Mouse (Mus musculus) CD4-positive, CD25-positive, alpha-beta regulatory T cell, adult 2 months (primary cell): ENCODE measurements around the gene Sept3.

Experiments used
- DNase-seq: peaks from one replicate; pipeline ENCODE4 v3.0.0-alpha.2; 2012; ENCODE audit warnings: low read depth, low spot score

Sept3 gene

DNA sequence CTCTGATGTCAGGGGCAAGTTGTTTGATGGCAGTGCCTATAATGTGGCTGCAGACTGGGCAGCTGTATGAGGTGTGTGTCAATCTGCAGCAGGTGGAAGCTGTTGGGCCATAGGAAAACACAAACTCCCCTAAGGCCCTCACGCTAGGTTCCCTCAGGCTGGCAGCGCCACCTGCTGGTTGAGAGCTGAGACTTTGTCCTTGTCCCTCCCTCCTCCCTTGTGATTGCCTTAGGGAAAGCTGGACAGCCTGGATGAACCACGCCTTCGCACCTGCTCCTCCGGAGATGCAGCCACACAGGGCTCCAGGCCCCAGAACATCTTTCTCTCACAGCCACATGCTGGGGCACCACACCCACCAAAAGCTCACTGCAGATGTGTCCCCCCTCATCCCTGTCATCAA lies 3.5 kb upstream of the Sept3 start:
- peak; percentile 76 for DNase-seq

DNA sequence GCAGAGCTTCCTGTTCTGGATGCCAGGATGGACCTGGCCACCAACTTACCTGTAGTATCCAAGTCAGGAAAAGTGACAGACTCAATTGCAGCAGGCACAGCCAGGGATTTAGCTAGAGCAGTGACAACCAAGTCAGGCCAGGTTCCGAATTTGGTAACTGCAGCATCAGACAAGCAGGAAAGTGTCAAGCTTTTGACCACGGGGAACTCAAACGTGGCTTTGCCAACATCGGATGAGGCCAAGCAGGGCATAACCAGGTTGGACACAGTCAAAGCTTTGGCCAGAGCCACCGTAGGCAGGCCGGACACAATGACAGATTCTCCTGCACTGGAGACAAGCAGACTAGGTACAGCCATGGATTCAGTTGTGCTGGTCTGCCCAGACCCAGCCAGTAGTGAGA lies 2.4 kb upstream of the Sept3 start:
- no peak for DNase-seq

DNA sequence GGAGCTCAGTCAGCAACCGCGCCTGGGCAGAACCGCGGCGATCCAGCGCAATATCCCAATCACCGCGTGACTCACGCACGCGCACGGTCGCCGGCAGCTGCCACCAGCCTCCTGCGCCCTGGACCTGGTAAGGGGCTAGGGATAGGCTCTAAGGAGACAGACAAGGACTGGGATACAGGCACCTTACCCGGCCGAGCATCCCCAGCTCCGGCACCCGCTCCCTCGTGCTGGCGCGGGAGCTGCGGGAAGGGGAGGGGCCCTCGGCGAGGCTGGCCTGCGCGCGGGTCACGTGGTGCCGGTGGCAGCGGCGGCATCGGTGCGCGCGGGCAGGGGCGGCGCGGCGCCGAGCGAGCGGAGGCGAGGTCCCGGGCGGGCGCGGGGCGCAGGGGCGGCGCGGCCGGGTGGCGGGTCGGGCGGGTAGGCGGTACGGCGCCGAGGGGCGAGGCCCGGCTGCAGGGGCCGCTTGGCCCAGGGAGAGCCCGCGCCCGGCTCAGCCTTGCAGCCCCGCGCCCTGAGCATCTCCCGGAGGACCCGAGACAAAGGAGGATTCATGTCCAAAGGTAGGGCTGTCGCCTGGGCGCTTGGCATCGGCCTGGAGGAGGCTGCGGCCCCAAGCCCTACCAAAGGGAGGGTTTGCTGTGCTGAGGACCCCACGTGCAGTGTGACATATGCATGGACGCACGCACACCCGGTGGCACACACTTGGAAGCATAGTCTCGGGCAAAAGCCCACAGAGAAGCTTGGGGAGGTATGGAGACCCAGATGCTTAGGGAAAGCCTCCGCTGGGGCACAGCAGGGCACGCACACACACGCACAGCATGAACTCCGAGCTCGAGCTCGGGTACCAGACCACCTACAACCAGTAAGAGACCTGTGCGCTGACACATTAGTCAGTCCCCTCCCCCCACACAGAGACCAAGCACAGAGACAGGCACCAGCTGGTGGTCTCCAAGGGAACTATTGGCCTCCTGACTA lies 521 bp downstream of the Sept3 start:
- peak; percentile 40 for DNase-seq

DNA sequence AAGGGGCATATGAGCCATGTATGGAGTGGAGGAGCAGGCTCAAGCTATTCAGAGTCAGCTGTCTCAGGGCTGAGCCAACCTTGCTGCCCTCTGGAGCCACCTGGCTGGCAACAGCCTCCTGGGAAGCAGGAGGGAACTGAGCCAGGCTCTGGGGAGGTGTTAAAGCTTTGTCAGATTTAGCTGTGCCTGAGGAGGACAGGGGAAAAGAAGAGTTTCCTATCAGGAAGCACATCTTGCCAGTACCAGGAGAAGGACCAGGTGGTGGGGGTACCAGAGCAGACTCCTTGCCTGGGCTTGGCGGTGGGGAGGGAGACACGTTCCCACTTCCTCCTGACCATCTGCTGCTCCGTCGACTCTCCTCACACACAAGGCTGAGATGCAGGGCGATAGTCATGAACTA lies 2.9 kb downstream of the Sept3 start:
- no peak for DNase-seq

DNA sequence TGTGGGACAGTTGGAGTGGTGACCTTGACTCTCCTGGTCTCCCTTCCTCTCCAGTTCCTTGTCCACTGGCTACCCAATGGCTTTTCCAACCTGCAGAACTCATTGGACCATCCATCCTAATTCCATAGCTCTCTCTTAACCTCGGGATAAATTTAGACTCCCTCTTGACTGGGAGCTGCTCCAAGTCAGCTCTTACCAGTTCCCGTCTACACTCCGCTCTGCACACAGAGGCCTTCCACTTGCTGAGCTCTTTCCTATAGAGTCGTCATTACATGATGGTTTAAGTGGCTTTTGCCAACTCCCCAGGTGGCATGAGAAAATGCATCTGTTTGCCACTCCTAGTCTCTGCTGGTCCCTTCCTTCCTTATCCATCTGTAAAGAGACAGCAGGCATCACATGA lies 5.9 kb downstream of the Sept3 start:
- no peak for DNase-seq

DNA sequence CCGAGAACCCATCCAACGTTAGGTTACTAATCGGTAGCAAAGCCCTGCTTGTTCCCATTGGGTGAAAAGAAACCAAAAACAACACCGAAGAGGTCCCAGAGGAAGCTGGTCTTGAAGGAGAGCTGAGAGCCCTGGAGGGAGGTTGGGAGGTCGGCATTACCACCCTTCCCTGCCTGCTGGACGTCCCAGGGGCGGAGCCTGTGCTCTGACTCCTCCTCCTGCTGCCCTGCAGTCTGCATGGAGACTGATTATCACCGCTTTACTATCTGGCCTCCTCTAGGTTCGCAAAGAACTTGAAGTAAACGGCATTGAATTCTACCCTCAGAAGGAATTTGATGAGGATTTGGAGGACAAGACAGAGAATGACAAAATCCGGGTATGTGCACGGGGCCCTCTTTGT lies 11.5 kb downstream of the Sept3 start:
- no peak for DNase-seq

DNA sequence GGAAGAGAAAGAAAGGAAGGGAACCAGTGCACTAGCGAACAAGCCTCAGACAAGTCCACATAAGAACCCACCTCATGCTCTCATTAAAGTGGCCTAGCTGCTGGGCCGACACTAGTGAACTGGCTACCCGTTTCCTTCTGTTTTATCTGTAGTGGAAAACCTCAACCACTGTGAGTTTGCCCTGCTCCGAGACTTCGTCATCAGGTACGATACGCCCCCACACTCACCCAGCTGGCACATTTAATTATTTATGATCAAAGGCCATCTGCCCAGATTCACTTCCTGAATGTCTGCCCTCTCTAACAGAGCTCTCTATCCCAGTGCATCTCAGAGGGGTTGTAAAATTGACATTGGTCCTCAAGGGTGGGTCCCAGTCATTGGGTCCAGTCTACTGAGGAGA lies 15.6 kb downstream of the Sept3 start:
- peak; percentile 64 for DNase-seq

DNA sequence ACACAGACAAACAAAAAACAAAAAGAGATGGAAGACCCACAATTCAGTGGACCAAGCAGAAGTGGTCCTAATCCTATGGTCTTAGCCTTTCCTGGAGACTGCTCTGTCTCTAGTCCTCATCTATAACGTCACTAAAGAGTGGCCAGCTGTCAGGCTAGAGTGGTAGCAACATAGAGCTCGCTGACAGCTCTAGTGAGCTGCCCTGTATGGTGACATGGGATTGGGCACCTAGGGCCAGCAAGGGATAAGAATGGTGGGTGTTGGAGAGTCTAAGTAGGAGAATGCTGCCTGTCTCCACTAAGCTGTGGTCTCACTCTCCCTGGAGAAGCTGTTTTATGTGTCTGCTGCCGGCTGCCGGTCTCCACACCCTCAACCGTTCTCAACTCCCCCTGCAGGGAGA lies 18.2 kb downstream of the Sept3 start:
- no peak for DNase-seq

DNA sequence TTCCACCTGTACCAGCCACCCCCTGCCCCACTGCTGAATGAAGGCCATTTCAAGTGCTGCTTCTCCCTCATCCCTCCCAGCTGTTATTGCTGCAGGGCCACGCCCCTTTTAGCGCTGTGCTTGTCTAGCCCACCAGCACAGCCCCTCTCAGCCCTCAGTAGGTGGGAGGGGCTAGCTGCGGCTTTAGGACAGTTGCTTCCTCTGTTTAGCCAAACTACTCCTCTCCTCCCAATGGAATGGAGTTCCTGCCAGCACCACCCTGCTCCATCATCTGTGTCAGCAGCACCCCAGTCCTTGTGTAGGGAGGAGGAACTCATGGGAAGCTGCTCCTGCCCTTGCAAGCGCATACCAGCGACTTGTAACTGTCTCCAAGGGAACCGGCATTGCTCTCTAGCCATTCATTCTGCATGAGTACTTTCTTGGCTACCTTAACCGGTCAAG lies 18.6 kb downstream of the Sept3 start:
- DNase-seq = no peak

DNA sequence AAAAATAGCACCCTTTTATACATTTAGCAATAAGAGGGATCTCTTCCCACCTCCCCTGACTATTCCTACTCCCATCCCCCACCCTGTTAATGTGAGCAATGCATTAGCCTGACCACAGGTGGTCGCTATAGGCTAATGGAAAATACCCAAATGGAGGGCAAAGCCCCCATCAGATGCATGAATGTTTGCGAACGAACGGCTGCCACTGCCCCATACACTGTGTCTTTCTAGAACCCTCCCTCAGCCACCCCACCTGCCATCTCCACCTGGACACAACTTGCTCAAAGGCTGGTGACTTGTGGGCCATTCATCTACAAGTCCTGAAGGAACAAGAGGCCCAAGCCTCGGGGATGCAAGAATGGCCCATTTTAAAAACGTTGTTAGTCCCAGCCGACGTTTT lies 19.4 kb downstream of the Sept3 start:
- peak; percentile 26 for DNase-seq

DNA sequence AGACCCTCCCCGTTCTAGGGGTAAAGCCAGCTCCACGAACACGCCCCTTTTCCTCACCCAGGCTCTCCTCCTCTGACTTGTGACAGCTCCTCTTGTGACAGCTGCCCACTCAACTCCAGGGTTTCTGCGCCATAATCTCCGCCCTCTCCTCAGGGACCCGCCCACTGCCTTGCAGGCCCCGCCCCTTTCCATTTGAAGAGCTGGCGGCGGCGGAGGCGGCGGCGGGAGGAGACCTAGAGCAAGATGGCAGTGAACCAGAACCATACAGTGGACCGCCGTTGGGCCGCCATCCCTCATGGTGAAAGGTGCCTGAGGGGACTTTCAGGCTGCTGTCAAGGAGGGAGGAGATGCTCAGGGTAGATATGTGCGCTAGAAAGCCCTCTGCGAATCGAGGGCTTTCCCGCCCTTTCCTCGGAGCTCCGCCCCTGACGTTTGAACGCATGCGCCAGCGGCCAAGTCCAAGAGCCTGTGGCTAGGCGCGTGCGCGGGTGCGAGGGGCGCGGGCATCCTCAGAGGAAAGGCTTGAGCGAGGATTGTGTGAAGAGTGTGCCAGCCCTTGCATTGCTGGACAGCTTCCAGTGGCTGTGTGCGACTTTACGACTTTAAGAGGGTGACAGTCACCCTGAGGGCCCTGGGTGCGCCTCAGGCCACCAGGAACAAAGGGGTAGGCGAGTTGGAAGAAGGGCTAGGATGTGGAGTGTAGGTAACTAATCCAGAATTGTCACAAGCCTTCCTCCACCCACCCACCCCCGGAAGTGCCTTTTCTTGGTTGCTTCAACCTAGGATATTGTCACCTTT lies 24.3 kb downstream of the Sept3 start, which contains the start of gene Wbp2nl:
Gene Wbp2nl, plus strand, starts transcription at position 191 of the 798 bp plus-strand sequence.
- peak; percentile 20 for DNase-seq

DNA sequence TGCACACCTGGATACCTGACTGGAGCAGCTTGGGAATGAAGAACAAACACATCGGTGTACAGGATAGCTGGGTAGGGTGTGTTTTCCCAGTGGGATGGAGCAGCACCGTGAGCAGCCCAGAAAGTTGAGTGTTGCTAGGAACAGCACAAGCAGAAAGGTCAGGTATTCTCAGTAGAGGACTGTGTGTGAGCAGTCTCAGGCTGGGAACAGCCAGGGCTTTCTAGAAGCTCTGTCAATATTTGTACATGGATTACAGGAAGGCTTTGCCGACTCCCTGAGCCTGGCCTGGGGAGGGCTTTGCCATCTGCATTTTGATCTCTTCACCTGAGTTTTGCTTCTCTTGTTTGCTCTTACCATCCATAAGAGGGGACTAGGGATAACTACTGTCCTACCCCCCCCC lies 32.4 kb downstream of the Sept3 start:
- DNase-seq = no peak

DNA sequence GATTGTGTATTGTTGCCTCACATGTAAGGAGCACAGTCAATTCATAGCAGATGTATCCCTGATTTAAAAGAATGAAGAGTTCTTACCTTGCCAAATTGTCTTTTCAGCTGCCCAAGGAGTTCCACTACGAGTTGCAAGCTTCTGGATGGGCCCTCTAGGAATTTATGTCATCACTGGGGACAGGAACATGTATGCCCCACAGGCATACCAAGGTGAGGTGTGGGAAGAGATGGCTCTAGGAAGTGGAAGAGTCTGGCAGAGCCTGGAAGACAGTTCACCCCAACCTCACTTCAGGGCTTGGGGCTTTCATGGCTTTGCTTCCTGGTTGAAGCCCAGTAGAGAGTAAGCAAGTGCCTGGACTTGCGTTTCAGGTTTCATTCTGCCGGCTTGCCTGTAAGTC lies 33.7 kb downstream of the Sept3 start:
- DNase-seq = no peak

DNA sequence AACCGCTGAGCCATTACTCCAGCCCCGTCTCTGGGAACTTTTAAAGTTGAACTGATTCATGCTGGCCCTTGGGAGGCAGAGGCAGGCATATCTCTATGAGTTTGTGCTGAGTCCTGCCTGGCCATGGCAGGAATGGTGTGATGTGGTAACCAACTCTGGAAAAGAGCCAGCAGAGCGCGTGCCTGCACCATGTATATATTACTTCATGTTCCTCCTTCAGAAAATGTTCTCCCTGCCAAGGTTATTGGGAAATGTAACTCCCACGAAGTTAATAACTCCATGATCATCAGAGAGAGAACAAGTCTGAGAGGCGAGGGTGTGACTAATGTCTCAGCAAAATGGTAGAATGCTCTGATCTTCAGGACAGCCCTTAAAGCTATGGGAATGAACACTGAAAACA lies 43.1 kb downstream of the Sept3 start:
- DNase-seq = no peak

DNA sequence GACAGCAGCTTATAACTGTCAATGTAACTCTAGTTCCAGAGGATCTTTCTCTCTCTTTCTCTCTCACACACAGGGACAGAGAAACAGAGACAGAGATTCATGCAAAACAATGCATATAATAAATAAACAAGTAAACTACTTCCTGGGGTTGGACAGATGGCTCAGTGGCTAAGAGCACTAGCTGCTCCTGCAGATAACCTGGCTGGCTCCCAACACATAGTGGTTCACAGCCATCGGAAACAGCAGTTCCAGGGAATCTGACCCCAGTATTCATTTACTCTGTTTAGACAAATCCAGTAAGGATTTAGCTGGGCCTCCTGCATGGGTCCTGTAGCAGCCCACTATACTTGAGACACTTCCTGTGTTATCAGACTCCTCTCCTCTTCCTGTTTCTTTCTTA lies 44.9 kb downstream of the Sept3 start:
- no peak for DNase-seq

DNA sequence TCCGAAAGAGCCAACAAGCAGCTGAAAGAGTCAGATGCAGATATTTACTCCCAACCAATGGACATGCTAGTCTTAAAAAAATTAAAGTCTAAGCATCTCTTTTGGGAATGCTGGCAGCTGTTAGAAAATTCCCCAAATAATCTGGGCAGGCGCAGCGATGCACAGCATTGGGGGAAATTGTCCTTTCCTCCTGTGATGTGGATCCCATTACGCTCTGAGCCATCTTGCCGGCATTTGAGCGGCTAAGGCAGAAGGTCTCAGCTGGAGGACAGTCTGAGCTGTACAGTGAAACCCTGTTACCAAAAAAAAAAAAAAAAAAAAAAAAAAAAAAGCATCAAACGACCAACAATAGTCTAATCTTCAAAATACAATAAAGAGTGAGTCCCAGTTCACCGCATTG lies 47.5 kb downstream of the Sept3 start:
- DNase-seq = no peak

DNA sequence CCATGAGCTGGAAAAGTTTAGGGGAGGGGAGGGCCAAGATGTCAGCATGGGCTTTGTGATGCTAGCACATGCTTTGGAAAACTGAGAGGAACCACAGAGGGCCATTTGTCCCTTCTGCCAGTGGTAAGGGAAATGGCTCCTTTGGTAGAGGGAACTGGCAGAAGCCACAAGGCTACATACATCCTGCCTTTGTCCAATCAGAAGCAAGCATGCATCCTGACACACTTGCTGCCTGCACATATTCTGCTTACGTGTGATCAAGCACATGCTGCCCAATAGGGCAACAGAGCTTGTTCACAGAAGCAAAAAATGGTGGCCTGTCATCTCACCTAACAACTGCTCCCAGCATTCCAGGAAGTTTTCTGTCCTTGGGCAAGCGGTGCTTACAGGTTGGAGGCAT lies 50.7 kb downstream of the Sept3 start:
- peak; percentile 34 for DNase-seq

DNA sequence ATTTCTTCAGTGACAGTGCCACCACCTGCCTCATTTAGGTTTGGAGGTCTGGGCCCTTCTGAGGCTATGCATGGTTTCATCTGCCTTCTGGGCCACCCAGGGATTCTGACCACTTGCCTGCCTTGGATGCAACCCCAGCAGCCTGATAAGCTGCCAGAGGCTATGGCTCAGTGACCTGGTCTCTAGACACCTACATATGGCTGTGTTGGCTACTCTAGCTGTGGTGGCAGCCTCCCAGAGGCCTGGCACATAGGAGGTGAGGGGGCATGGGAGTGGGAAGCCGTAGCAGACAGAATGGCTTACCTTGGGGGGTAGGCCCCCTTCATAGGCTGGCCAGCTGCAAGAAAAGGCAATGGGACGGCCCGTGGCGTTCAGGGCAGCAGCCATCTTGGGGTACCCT lies 60.5 kb downstream of the Sept3 start:
- DNase-seq = no peak

DNA sequence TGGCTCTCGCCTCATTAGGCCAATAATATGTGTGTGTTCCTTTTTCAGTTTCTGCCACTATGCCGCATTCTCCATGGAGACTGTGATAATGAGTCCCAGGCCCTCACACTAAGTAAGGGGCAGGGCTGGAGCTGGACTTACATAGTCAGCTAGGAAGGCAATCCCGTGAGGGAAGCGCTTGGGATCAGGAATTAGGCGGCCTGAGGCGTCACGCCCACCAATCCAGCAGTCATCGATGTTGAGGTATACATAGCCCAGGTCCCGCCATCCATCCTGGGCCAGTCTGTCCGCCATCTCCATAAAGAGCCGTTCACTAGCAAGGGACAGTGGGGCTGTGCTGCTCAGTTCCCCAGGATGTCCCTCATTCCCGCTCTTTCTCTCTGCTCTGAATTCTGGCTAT lies 61.9 kb downstream of the Sept3 start:
- no peak for DNase-seq

DNA sequence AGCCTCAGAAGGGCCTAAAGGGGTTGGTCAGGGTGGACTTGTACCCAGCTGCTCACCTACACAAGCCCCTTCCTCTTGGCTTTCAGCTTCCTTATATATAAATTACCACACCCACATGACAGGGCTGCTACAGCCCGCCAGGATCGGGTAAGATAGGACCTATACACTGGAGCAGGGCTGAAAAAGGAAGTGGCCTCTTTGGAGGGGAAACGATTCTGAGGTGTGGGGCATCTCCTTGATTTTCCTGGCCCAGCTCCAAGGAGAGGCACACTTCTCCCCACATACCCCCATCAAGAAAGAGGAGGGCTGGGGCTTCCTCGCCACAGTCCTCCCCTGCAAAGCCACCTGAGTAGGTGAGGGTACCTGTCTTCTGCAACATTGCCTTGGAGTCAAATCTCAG lies 63.2 kb downstream of the Sept3 start:
- DNase-seq = no peak

DNA sequence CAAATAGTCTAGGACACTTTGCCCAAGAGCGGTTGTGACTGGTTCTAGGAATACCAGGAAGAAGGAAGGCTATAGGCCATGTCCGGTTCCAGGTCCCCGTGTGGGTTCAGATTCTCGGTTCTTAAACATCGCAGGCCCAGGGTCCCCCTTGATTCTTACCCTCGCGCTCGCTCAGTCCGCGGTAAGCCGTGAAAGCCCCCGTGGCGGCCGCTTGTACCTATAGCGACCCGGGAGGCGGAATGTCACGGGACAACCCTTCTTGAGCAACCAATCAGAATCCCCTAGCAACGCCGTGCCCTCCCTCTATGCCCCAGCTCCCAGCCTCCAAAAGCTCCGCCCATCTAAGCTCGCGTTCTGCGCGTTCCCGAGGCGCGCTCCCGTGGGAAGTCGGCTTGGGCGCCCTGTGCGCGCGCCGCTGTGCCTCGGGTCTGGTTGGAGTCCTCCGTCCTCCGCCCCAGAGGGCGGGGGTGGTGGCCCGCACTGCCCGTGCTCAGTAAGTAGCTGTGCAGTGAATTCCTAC lies 64.0 kb downstream of the Sept3 start, which contains the start of the genes Naga, Pheta2 and Smdt1:
Gene Naga, minus strand, starts transcription at position 333 of the 520 bp plus-strand sequence.
Gene Pheta2, plus strand, starts transcription at position 350 of the 520 bp plus-strand sequence.
Gene Smdt1, plus strand, starts transcription at position 367 of the 520 bp plus-strand sequence.
- DNase-seq = peak; percentile 97

DNA sequence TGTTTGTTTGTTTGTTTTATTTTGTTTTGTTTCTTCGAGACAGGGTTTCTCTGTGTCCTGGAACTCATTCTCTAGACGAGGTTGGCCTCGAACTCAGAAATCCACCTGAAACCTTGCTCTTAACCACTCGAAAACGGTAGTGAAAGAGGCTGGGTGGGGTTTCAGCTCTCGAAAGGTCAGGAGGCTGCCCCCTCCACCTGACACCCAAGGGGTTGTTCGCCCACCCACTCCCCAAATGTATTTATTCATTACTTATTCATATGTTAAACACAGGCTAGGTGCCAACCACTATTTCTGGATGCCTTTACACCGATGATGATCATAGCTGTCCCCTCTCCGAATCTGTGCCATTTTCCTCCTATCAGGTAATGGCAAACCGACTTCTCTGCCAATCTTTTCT lies 64.5 kb downstream of the Sept3 start:
- no peak for DNase-seq
